In genomic region chr3:139012352-139012751, GRCm38 (mm10) we compare ENCODE assay signal across 12 mouse cellular contexts.
A peak's percentile ranks its signal among the peaks of the same experiment; 100 is the strongest.
DNase-seq lines count a peak whose midpoint lies in the region; ATAC-seq lines count a peak whose summit lies in the region.
"Had no signal": no experiment of that assay in that cellular context is flagged by ENCODE, and none has a peak within 500 bp of the region (broad histone marks: within the 10 kb centered on the region; RNA-seq: fewer than 3 reads in every experiment).

No protein-coding gene starts in this region.

- H3K4me1 ChIP-seq in heart, embryonic 12.5 days (replicated peaks) = no peaks in the 10 kb centered on the region; the same call in 1 of the 2 replicates

- no peaks in the 10 kb centered on the region for H3K9me3 ChIP-seq in heart, embryonic 12.5 days (replicated peaks)

- H3K4me2 ChIP-seq in heart, embryonic 12.5 days = no peak overlapping the region

- H3K27ac ChIP-seq in heart, embryonic 12.5 days (ENCODE audit: poor library complexity, severe bottlenecking) = no peak overlapping the region
- H3K27ac ChIP-seq: layer of hippocampus, adult 2 months; liver, embryonic 14.5 days had no signal

- DNase-seq in heart, adult 11 months = peak; percentile 91
- peak; percentile 47 to 64 for DNase-seq in right cerebral cortex, adult 2 months (ENCODE audit: low spot score in 2 of 2)
- no peak for DNase-seq in right cerebral cortex, postnatal 14 days
- DNase-seq in skeletal muscle tissue, adult 2 months (ENCODE audit: low read depth, low spot score) = peak; percentile 21
- DNase-seq in testis, postnatal 10 days (ENCODE audit: low spot score) = no peak
- no peak for DNase-seq in ovary, adult 18-20 months (ENCODE audit: low spot score)

- peaks cover 11% of the 10 kb centered on the region for H3K36me3 ChIP-seq in heart, embryonic 12.5 days

- 82% methylated on average over 9 of the region's 9 CpGs for WGBS in heart, embryonic 12.5 days

- no peaks in the 10 kb centered on the region for H3K27me3 ChIP-seq in heart, embryonic 12.5 days (replicated peaks)
- H3K27me3 ChIP-seq: CH12.LX had no signal

- H3K4me3 ChIP-seq in heart, embryonic 12.5 days = no peak overlapping the region
- H3K4me3 ChIP-seq: erythroblast, embryonic 14.5 days; layer of hippocampus, adult 2 months had no signal

- ATAC-seq in heart, embryonic 12.5 days (ENCODE audit: insufficient number of reproducible peaks, low FRiP score) = no peak
- ATAC-seq in hematopoietic stem cell, adult 5-6 weeks (replicated peaks in 1 of 2; ENCODE audit: insufficient read depth in 1 of 2, low FRiP score in 2 of 2, low TSS enrichment in 1 of 2, low read depth in 1 of 2, poor library complexity in 2 of 2, severe bottlenecking in 2 of 2) = peak; percentile 75 to 92

- no peak overlapping the region for H3K9ac ChIP-seq in heart, embryonic 12.5 days
- H3K9ac ChIP-seq: liver, embryonic 14.5 days had no signal

Comparison
In these comparisons a context has a peak if more than half of its experiments do, and no peak if none do; other contexts are left out.
1. DNase-seq: peak in heart, adult 11 months (single experiment), right cerebral cortex, adult 2 months (2 of 2) and skeletal muscle tissue, adult 2 months (single experiment); none in right cerebral cortex, postnatal 14 days (single experiment), testis, postnatal 10 days (single experiment) and ovary, adult 18-20 months (single experiment).